Mouse (Mus musculus): Measurements from ENCODE around the gene Rora. TPM values are rescaled to one million over a fixed set of nuclear protein-coding genes. Genes with fewer than 3 reads are reported as not detected.

The Rora gene
- polyA plus RNA-seq, 1 experiment from 2014 or later = 12.6 TPM

- Histone ChIP-seq H3K36me3 (ENCODE audit: poor library complexity, severe bottlenecking) (no peaks in the 10 kb centered on the region), H3K27ac (no peak overlapping the region), H3K9me3 (replicated peaks) (no peaks in the 10 kb centered on the region), H3K4me3 (no peak overlapping the region), H3K9ac (no peak overlapping the region), H3K4me1 (no peaks in the 10 kb centered on the region), H3K27me3 (no peaks in the 10 kb centered on the region), H3K4me2 (no peak overlapping the region)
- no peak for ATAC-seq
- WGBS = 89% methylated on average over 3 of the region's 3 CpGs
These were observed 173.9 kb downstream of the Rora start for GRCm38 (mm10) chr9:68827441-68827840.

GRCm38 (mm10) chr9:68829903-68830302, 176.3 kb downstream of the Rora start:
- Histone ChIP-seq H3K9me3 (replicated peaks) (no peaks in the 10 kb centered on the region), H3K9ac (no peak overlapping the region), H3K36me3 (ENCODE audit: poor library complexity, severe bottlenecking) (no peaks in the 10 kb centered on the region), H3K27ac (no peak overlapping the region), H3K4me3 (no peak overlapping the region), H3K27me3 (no peaks in the 10 kb centered on the region), H3K4me2 (no peak overlapping the region), H3K4me1 (no peaks in the 10 kb centered on the region)
- WGBS = 80% methylated on average over 4 of the region's 4 CpGs
- no peak for ATAC-seq

GRCm38 (mm10) chr9:68833323-68833722, 179.7 kb downstream of the Rora start:
- no peak for ATAC-seq
- no peak overlapping the region for H3K4me2 ChIP-seq

GRCm38 (mm10) chr9:68835037-68835649, 181.6 kb downstream of the Rora start:
- WGBS = 84% methylated on average over 7 of the region's 7 CpGs
- Histone ChIP-seq H3K9me3 (replicated peaks) (no peaks in the 10 kb centered on the region), H3K4me2 (no peak overlapping the region), H3K27me3 (no peaks in the 10 kb centered on the region), H3K36me3 (ENCODE audit: poor library complexity, severe bottlenecking) (no peaks in the 10 kb centered on the region), H3K27ac (no peak overlapping the region), H3K4me1 (no peaks in the 10 kb centered on the region), H3K4me3 (no peak overlapping the region), H3K9ac (no peak overlapping the region)
- no peak for ATAC-seq

More at GRCm38 (mm10) chr9:68833323-68833722, 179.7 kb downstream of the Rora start:
- Histone ChIP-seq H3K27ac (no peak overlapping the region), H3K9me3 (replicated peaks) (no peaks in the 10 kb centered on the region), H3K27me3 (no peaks in the 10 kb centered on the region), H3K4me3 (no peak overlapping the region), H3K9ac (no peak overlapping the region), H3K36me3 (ENCODE audit: poor library complexity, severe bottlenecking) (no peaks in the 10 kb centered on the region), H3K4me1 (no peaks in the 10 kb centered on the region)
- 92% methylated on average over 6 of the region's 6 CpGs for WGBS

GRCm38 (mm10) chr9:68842134-68842892, 188.7 kb downstream of the Rora start:
- H3K4me3 ChIP-seq = no peak overlapping the region
- H3K9me3 ChIP-seq (replicated peaks) = no peaks in the 10 kb centered on the region
- H3K4me1 ChIP-seq = peaks cover 13% of the 10 kb centered on the region
- H3K4me2 ChIP-seq = peak overlapping the region; percentile 39
- H3K36me3 ChIP-seq (ENCODE audit: poor library complexity, severe bottlenecking) = no peaks in the 10 kb centered on the region
- H3K9ac ChIP-seq = no peak overlapping the region; the same call in 1 of the 2 replicates
- peak; percentile 79 for ATAC-seq
- 34% methylated on average over 16 of the region's 16 CpGs for WGBS
- no peaks in the 10 kb centered on the region for H3K27me3 ChIP-seq
- H3K27ac ChIP-seq = peak overlapping the region; percentile 37

- WGBS = 36% methylated on average over 2 of the region's 2 CpGs
- Histone ChIP-seq H3K9ac (no peak overlapping the region), H3K36me3 (ENCODE audit: poor library complexity, severe bottlenecking) (no peaks in the 10 kb centered on the region), H3K4me2 (no peak overlapping the region), H3K27me3 (no peaks in the 10 kb centered on the region), H3K9me3 (replicated peaks) (no peaks in the 10 kb centered on the region), H3K4me3 (no peak overlapping the region), H3K4me1 (peaks cover 13% of the 10 kb centered on the region), H3K27ac (no peak overlapping the region)
- ATAC-seq = no peak
These were observed 192.0 kb downstream of the Rora start for GRCm38 (mm10) chr9:68845556-68845955.

- no peaks in the 10 kb centered on the region for H3K9me3 ChIP-seq (replicated peaks)
- no peaks in the 10 kb centered on the region for H3K27me3 ChIP-seq
- no peak overlapping the region for H3K9ac ChIP-seq
- peaks cover 7% of the 10 kb centered on the region; the same call in 1 of the 2 replicates for H3K4me1 ChIP-seq
- H3K27ac ChIP-seq = no peak overlapping the region
- no peak overlapping the region for H3K4me3 ChIP-seq
- no peak overlapping the region for H3K4me2 ChIP-seq
- no peaks in the 10 kb centered on the region for H3K36me3 ChIP-seq (ENCODE audit: poor library complexity, severe bottlenecking)
- ATAC-seq = no peak
- WGBS = 51% methylated on average over 5 of the region's 5 CpGs
These were observed 196.7 kb downstream of the Rora start for GRCm38 (mm10) chr9:68850321-68850720.

GRCm38 (mm10) chr9:68852201-68852600, 198.6 kb downstream of the Rora start:
- 52% methylated on average over 4 of the region's 4 CpGs for WGBS

GRCm38 (mm10) chr9:68852934-68853333, 199.3 kb downstream of the Rora start:
- WGBS = 93% methylated on average over 2 of the region's 2 CpGs
- H3K4me2 ChIP-seq = no peak overlapping the region
- no peak overlapping the region for H3K9ac ChIP-seq
- no peaks in the 10 kb centered on the region for H3K27me3 ChIP-seq
- H3K9me3 ChIP-seq (replicated peaks) = no peaks in the 10 kb centered on the region
- H3K4me1 ChIP-seq = peaks cover 7% of the 10 kb centered on the region; the same call in 1 of the 2 replicates
- H3K36me3 ChIP-seq (ENCODE audit: poor library complexity, severe bottlenecking) = no peaks in the 10 kb centered on the region
- no peak for ATAC-seq
- no peak overlapping the region for H3K4me3 ChIP-seq
- H3K27ac ChIP-seq = no peak overlapping the region

More at GRCm38 (mm10) chr9:68852201-68852600, 198.6 kb downstream of the Rora start:
- Histone ChIP-seq H3K9me3 (replicated peaks) (no peaks in the 10 kb centered on the region), H3K36me3 (ENCODE audit: poor library complexity, severe bottlenecking) (no peaks in the 10 kb centered on the region), H3K4me3 (no peak overlapping the region), H3K4me1 (peaks cover 7% of the 10 kb centered on the region; the same call in 1 of the 2 replicates), H3K27me3 (no peaks in the 10 kb centered on the region), H3K4me2 (no peak overlapping the region), H3K27ac (no peak overlapping the region), H3K9ac (no peak overlapping the region)
- ATAC-seq = no peak

- H3K27ac ChIP-seq = no peak overlapping the region
- no peaks in the 10 kb centered on the region for H3K27me3 ChIP-seq
- H3K36me3 ChIP-seq (ENCODE audit: poor library complexity, severe bottlenecking) = no peaks in the 10 kb centered on the region
- peaks cover 12% of the 10 kb centered on the region; the same call in 1 of the 2 replicates for H3K9me3 ChIP-seq (replicated peaks)
- no peak for ATAC-seq
- no peak overlapping the region for H3K4me2 ChIP-seq
- WGBS = 86% methylated on average over 2 of the region's 2 CpGs
- H3K4me1 ChIP-seq = no peaks in the 10 kb centered on the region
- no peak overlapping the region for H3K4me3 ChIP-seq
- H3K9ac ChIP-seq = no peak overlapping the region
These were observed 205.9 kb downstream of the Rora start for GRCm38 (mm10) chr9:68859500-68859899.

GRCm38 (mm10) chr9:68866317-68866716, 212.7 kb downstream of the Rora start:
- no peak overlapping the region for H3K4me3 ChIP-seq
- H3K36me3 ChIP-seq (ENCODE audit: poor library complexity, severe bottlenecking) = no peaks in the 10 kb centered on the region
- H3K4me2 ChIP-seq = no peak overlapping the region
- no peak overlapping the region for H3K27ac ChIP-seq
- no peaks in the 10 kb centered on the region for H3K27me3 ChIP-seq
- peaks cover 12% of the 10 kb centered on the region; the same call in 1 of the 2 replicates for H3K9me3 ChIP-seq (replicated peaks)
- peaks cover 22% of the 10 kb centered on the region for H3K4me1 ChIP-seq
- WGBS = 65% methylated on average over 4 of the region's 4 CpGs
- no peak for ATAC-seq
- no peak overlapping the region for H3K9ac ChIP-seq

- H3K4me2 ChIP-seq = no peak overlapping the region
- no peak for ATAC-seq
- H3K27me3 ChIP-seq = no peaks in the 10 kb centered on the region
- H3K4me1 ChIP-seq = 0 out of 2 replicates have a peak, but pooled peaks cover 3% of the 10 kb centered on the region
- H3K9me3 ChIP-seq (replicated peaks) = no peaks in the 10 kb centered on the region
- no peak overlapping the region for H3K9ac ChIP-seq
- H3K27ac ChIP-seq = no peak overlapping the region
- H3K36me3 ChIP-seq (ENCODE audit: poor library complexity, severe bottlenecking) = no peaks in the 10 kb centered on the region
- no peak overlapping the region for H3K4me3 ChIP-seq
- 89% methylated on average over 4 of the region's 4 CpGs for WGBS
These were observed 220.3 kb downstream of the Rora start for GRCm38 (mm10) chr9:68873838-68874237.
